Mouse (Mus musculus) intestine, embryonic 16.5 days (tissue): ENCODE data around the gene Gm21976. TPM values are rescaled to one million over a fixed set of nuclear protein-coding genes. Genes with fewer than 3 reads are reported as not detected.
A peak's percentile ranks its signal among the peaks of the same experiment; 100 is the strongest.

Source experiments
- ATAC-seq: fragments of 200-750 bp; cut with Nextera tagmentation; 2 replicates; pipeline ENCODE4 v1.8.0; 2017; ENCODE audit warnings: moderate TSS enrichment, moderate library complexity
- H3K27ac ChIP-seq: fragments of 300-500 bp; sonication (generic); 2 replicates; pipeline ENCODE4 v1.5.1; 2014; ENCODE audit warnings: mild to moderate bottlenecking, low read length
- H3K27me3 ChIP-seq: fragments of 300-500 bp; sonication (generic); replicated peaks from 2 replicates; pipeline ENCODE4 v1.6.1; 2014; ENCODE audit warnings: low read length, control low read depth, mixed read lengths; ENCODE audit not compliant: control insufficient read depth, insufficient read depth
- H3K36me3 ChIP-seq: fragments of 300-500 bp; sonication (generic); 2 replicates; pipeline ENCODE4 v1.6.1; 2014; ENCODE audit warnings: low read length, control low read depth; ENCODE audit not compliant: control insufficient read depth, insufficient read depth
- H3K4me1 ChIP-seq: fragments of 300-500 bp; sonication (generic); 2 replicates; pipeline ENCODE4 v1.6.1; 2014; ENCODE audit warnings: low read length, control low read depth, mixed read lengths; ENCODE audit not compliant: control insufficient read depth, insufficient read depth
- H3K4me2 ChIP-seq: fragments of 300-500 bp; sonication (generic); 2 replicates; pipeline ENCODE4 v1.6.1; 2014; ENCODE audit warnings: low read depth, low read length, control low read depth
- H3K4me3 ChIP-seq: fragments of 300-500 bp; sonication (generic); 2 replicates; pipeline ENCODE4 v1.5.1; 2014; ENCODE audit warnings: mild to moderate bottlenecking, low read length
- H3K9ac ChIP-seq: fragments of 300-500 bp; sonication (generic); 2 replicates; pipeline ENCODE4 v1.6.1; 2014; ENCODE audit warnings: low read depth, low read length
- H3K9me3 ChIP-seq: fragments of 300-500 bp; sonication (generic); 2 replicates; pipeline ENCODE4 v1.6.1; 2016; ENCODE audit warnings: low read length, control low read depth; ENCODE audit not compliant: control insufficient read depth
- WGBS: fragments of 180-500 bp; shearing (Covaris S2); extraction: QIAGEN DNeasy Blood & Tissue Kit; methylation state at CpG from one replicate; pipeline ENCODE4 v1.1.7; 2014; 5-methylcytosine and 5-hydroxymethylcytosine counted together
- polyA plus RNA-seq: library from polyadenylated mRNA; unstranded; fragments of >200 nt; fragmentation: Nextera tagmentation; extraction: Ambion mirVana; gene quantifications from 2 replicates; pipeline ENCODE4 v1.2.1, GENCODE M21; 2015

The Gm21976 gene
- polyA plus RNA-seq, 1 experiment from 2014 or later, result not detected

DNA sequence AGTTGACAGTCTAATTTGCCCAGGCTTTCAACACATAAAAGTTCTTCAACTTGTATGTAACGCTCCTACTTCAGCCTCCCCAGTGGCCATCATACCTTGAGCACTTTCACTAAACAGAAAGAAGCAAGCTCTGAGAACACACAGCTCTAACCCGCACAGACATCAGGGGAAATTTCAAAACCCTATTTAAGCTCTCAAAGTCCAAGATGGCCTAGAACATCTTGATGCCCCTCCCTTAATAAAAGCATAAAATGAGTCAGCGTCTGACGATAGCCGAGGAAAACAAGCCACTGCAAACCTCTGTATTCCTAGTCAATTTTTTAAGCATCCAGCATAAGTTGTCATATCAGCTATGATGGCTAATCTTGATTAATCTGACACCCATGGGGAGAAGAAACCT is 31.9 kb downstream of the Gm21976 start:
- peaks cover 14% of the 10 kb centered on the region; the same call in 1 of the 2 replicates for H3K4me1 ChIP-seq
- no peaks in the 10 kb centered on the region for H3K27me3 ChIP-seq
- H3K4me2 ChIP-seq, result no peak overlapping the region
- H3K9me3 ChIP-seq, result no peaks in the 10 kb centered on the region
- ATAC-seq, result 0 out of 2 replicates have a peak, but pooled peaks have one; percentile 36
- H3K27ac ChIP-seq, result no peak overlapping the region
- no peak overlapping the region for H3K9ac ChIP-seq
- no peaks in the 10 kb centered on the region for H3K36me3 ChIP-seq
- WGBS, result 72% methylated on average over 5 of the region's 5 CpGs
- H3K4me3 ChIP-seq, result no peak overlapping the region

- Histone ChIP-seq H3K36me3 (no peaks in the 10 kb centered on the region), H3K27ac (no peak overlapping the region)
- WGBS, result 67% methylated on average over 7 of the region's 7 CpGs
Measured at GRCm38 (mm10) chr13:98313631-98314030, 33.9 kb downstream of the Gm21976 start.

DNA sequence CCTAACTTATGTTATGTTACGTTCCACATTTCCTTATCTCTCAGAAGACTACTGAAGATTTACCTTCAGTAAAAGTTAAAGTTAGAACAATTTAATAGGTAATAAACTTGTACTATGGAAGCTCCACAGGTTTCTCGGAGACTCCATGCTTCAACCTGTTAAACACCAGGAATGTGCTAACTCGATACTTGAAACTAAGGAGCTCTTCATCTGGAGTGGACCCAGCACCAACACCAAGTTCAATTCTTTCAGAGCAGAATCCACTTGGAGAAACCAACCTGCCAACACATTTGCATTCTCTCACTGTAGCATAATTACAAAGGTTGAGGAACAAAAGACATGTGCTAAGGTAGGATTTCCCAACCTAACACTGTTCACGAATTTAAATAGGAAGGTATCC is 35.4 kb downstream of the Gm21976 start:
- WGBS, result 52% methylated on average over 4 of the region's 4 CpGs
- no peaks in the 10 kb centered on the region for H3K36me3 ChIP-seq
- no peak for ATAC-seq
- no peaks in the 10 kb centered on the region for H3K27me3 ChIP-seq
- peaks cover 9% of the 10 kb centered on the region; the same call in 1 of the 2 replicates for H3K4me1 ChIP-seq
- no peak overlapping the region for H3K27ac ChIP-seq
- no peaks in the 10 kb centered on the region for H3K9me3 ChIP-seq
- H3K4me3 ChIP-seq, result no peak overlapping the region
- H3K4me2 ChIP-seq, result peak overlapping the region; percentile 75; the same call in 1 of the 2 replicates
- H3K9ac ChIP-seq, result no peak overlapping the region

More at GRCm38 (mm10) chr13:98313631-98314030, 33.9 kb downstream of the Gm21976 start:
- H3K9ac ChIP-seq, result no peak overlapping the region
- H3K9me3 ChIP-seq, result no peaks in the 10 kb centered on the region
- no peak overlapping the region for H3K4me2 ChIP-seq
- no peak for ATAC-seq
- H3K4me3 ChIP-seq, result no peak overlapping the region
- peaks cover 9% of the 10 kb centered on the region; the same call in 1 of the 2 replicates for H3K4me1 ChIP-seq
- no peaks in the 10 kb centered on the region for H3K27me3 ChIP-seq

DNA sequence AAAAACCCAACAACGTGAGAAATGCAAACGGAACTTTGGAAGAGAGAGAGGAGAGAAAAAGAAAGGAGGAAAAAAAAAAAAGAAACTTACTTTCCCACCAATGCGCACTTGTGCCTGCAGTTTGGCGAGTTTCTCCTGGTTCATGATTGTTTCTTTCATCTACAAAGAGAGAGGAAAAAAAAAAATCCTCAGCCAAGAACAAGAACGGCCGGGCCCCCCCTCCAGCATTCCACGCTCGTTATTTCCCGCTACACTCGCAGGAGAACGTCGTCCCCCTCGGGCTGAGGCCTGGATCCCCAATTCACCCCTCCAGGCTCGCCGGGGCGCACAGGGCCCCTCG is 36.4 kb downstream of the Gm21976 start:
- Histone ChIP-seq H3K4me3 (peak overlapping the region; percentile 99), H3K4me1 (peaks cover 9% of the 10 kb centered on the region; the same call in 1 of the 2 replicates), H3K9ac (peak overlapping the region; percentile 99), H3K27ac (peak overlapping the region; percentile 89), H3K27me3 (no peaks in the 10 kb centered on the region), H3K36me3 (no peaks in the 10 kb centered on the region), H3K9me3 (no peaks in the 10 kb centered on the region), H3K4me2 (peak overlapping the region; percentile 75)
- ATAC-seq, result no peak
- under 1% methylated on average over 17 of the region's 17 CpGs for WGBS

DNA sequence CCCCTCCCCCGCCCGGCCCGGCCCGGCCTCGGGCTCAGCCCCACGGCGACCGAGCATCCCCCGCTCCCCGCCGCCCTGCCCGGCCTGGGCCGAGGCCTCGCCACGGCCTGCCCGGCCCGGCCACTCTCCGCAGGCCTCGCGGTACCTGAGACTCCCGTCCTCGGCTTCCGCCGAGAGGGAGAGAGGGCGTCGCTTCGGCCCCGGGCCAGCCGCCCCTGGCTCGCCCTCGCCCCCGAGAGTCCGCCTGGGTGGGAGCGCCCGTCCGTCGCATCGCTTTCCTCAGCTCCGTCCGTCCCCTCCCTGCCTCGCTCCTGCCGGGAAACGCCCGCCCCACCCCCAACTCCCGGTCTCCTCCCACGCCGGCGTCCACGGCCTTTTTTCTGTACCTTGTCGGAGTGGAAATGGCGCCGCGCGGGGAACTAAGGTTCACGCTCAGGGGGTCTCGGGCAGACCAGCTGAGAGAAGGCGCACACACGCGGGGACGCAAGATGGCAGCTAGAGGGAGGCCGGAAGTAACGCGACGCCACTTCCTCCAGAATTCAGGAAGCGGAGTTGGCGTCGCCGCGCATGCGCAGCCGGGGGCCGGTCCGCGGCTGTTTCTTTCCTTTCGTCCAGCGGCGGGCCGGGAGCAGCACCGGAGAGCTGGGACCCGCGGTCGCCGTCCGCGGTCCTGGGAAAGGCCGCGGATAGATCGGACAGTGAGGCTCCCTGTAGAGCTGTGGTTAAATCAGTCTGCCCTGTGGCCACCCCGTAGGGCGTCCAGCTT is 37.0 kb downstream of the Gm21976 start, which contains the start of gene Btf3:
Btf3 (minus strand) TSS at position 527 of the 766 bp plus-strand sequence.
- Histone ChIP-seq H3K4me3 (peak within 1 kb of the TSS; percentile 99), H3K4me1 (peaks cover 9% of the 10 kb centered on the region; the same call in 1 of the 2 replicates), H3K9me3 (no peaks in the 10 kb centered on the region), H3K36me3 (no peaks in the 10 kb centered on the region), H3K4me2 (peak within 1 kb of the TSS; percentile 80), H3K9ac (peak within 1 kb of the TSS; percentile 99), H3K27me3 (no peaks in the 10 kb centered on the region), H3K27ac (peak within 1 kb of the TSS; percentile 89)
- under 1% methylated on average over 85 of the region's 90 CpGs for WGBS
- peak; percentile 95 for ATAC-seq

DNA sequence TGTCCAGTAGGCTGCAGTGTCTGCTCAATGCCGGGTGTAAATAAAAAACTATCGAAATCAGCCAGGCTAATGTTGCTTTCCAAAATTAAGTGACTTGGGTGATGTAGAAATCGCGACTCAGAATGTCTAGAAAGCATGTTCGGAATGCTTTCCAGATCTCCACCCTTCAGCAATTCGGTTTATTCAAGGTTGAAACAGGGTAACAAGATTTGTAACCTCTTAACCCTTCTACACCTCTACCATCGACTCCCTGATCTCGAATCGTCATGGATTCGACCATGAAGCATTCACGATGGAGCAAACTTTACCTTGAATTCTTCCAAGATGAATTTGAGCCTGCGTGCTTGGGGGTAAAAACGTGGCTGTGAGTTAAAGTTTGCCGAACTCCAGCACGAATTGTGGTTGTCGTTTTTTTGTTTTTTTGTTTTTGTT is 37.6 kb downstream of the Gm21976 start:
- Histone ChIP-seq H3K4me2 (peak overlapping the region; percentile 80), H3K9me3 (no peaks in the 10 kb centered on the region), H3K36me3 (no peaks in the 10 kb centered on the region), H3K27me3 (no peaks in the 10 kb centered on the region), H3K9ac (peak overlapping the region; percentile 99), H3K4me1 (peaks cover 9% of the 10 kb centered on the region; the same call in 1 of the 2 replicates), H3K4me3 (peak overlapping the region; percentile 99), H3K27ac (peak overlapping the region; percentile 78)
- 2% methylated on average over 16 of the region's 16 CpGs for WGBS
- ATAC-seq, result peak; percentile 34; the same call in 1 of the 2 replicates

GRCm38 (mm10) chr13:98317911-98318310 is 38.2 kb downstream of the Gm21976 start:
- no peak overlapping the region for H3K9ac ChIP-seq

GRCm38 (mm10) chr13:98325034-98325433 is 45.3 kb downstream of the Gm21976 start:
- Histone ChIP-seq H3K4me2 (no peak overlapping the region), H3K4me3 (no peak overlapping the region), H3K9ac (no peak overlapping the region), H3K36me3 (no peaks in the 10 kb centered on the region), H3K27me3 (no peaks in the 10 kb centered on the region), H3K4me1 (no peaks in the 10 kb centered on the region), H3K9me3 (no peaks in the 10 kb centered on the region), H3K27ac (no peak overlapping the region)
- ATAC-seq, result no peak
- 85% methylated on average over 11 of the region's 11 CpGs for WGBS

More at GRCm38 (mm10) chr13:98317911-98318310, 38.2 kb downstream of the Gm21976 start:
- ATAC-seq, result no peak
- H3K36me3 ChIP-seq, result no peaks in the 10 kb centered on the region
- H3K4me3 ChIP-seq, result no peak overlapping the region
- H3K27me3 ChIP-seq, result no peaks in the 10 kb centered on the region
- no peak overlapping the region for H3K4me2 ChIP-seq
- 85% methylated on average over 6 of the region's 6 CpGs for WGBS
- H3K9me3 ChIP-seq, result no peaks in the 10 kb centered on the region
- no peak overlapping the region for H3K27ac ChIP-seq
- H3K4me1 ChIP-seq, result peaks cover 9% of the 10 kb centered on the region; the same call in 1 of the 2 replicates

GRCm38 (mm10) chr13:98332106-98332505 is 52.4 kb downstream of the Gm21976 start:
- 49% methylated on average over 2 of the region's 2 CpGs for WGBS
- H3K9ac ChIP-seq, result no peak overlapping the region
- H3K4me1 ChIP-seq, result no peaks in the 10 kb centered on the region
- no peak overlapping the region for H3K4me2 ChIP-seq
- H3K27me3 ChIP-seq, result no peaks in the 10 kb centered on the region
- no peak overlapping the region for H3K27ac ChIP-seq
- no peaks in the 10 kb centered on the region for H3K9me3 ChIP-seq
- H3K36me3 ChIP-seq, result no peaks in the 10 kb centered on the region
- ATAC-seq, result no peak
- no peak overlapping the region for H3K4me3 ChIP-seq
